Mouse (Mus musculus): ENCODE data around the gene Plcb2.

Gene Plcb2

DNA sequence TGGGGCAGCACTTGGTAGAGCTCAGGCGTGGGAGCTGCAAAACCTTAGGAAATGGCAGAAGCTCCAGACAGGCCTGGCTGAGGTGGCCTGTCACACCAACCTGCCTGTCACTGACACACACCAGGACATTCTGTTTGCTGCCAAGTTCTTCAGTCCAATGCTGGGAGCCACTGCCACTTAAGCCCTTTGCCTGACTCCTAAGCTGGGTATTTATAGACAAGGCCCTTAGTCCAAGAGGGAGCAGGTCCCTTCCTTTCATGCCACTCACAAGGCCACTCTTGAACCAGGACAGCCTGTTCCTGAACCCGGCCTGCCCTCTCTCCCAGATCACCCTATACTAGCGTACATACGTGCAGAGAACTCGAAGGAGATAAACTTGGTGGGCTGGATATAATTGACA is 11.6 kb downstream of the Plcb2 start:
- in situ Hi-C loops (cut with MboI, MseI): loop anchor here in 1 of 2 experiments (5.0 kb wide), 1 partner anchor 166 kb away; no protein-coding TSS in a partner anchor

DNA sequence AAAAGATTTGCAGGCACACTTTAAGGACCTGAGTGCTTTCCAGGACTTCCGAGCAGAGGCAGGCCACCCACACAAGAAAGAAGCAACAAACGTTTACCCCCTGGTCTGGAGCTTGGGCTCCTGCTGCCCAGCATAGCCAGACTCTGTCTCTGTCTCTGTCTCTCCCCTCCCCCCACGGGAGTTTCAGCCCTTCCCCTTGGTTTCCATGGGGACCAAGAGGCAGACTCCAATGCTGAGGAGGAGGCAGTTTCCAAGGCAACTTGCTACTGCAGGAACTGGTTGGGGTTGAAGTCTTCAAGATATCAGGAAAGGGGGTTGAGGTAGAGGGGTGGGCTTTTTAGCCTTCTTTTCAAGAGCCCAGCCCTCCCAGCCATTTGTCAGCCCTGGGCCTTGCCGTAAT is 14.0 kb downstream of the Plcb2 start:
- in situ Hi-C loops (cut with MboI, MseI): no loop called here

DNA sequence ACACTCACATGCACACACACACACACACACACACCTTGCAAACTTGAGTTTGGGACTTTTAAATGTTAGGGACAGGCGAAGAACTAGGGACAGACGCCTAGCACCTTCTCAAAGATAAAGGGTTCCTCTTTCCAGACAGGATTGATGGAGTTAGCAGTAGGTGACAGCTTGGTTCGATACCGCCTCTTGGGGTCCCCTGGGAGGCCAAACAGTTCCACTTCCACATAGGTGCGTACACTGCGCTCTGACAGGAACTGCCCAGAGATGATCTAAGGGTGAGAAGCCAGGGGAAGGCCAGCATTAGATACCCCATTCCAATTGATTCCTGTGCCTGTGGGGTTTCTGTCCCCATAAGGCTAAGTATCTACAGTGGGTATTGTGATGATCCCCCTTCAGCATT is 14.6 kb downstream of the Plcb2 start:
- in situ Hi-C loops (cut with MboI, MseI): no loop called here

DNA sequence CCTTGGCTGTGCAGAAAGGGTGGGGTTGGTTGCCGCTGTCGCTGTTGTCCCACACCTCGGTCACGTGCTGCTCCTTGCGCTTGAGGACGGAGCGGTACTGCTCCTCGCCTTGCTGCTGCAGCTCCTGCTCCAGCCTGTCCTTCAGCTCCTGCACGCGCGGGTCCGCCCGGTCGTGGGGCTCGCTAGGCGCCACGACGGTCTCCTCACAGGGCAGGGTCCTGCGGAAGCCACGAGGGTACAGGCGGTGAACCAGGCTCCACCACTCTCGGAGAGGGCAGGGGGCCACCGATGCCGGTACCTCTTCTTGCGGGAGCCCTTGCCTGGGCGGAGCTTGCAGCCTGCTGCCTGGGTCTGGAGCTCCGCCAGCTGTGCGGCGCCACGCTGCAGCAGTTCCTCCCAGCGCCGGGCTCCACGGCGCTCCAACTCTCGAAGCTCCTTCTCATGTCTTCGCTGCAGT is 17.2 kb downstream of the Plcb2 start:
- in situ Hi-C loops (cut with MboI, MseI): no loop called here

DNA sequence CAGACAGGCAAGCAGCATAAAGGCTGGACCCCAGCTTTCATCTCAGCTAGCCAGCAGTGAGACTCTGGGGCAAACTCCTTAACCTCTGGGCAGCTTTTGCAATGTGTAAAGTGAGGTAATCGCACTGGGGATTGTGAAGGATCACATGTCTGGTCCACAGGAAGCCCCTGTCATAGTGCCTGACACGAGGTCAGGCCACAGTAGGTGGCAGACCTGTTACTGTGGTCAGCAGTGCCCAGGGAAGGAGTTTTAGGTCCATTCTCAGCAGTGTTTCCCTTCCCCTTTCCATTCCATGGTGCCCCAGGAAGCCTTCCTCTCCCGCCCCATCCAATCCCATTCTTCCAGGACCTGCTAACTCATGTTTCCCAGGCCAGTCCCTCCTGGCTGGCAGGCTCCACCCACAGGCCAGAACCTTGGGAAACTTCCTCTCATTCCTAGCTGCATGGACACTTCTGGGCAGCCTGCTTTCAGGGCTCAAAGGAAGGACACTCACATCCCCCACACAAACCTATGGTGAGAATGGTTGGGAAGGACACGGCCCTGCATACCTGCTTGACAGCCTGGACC is 18.5 kb downstream of the Plcb2 start:
- in situ Hi-C loops (cut with MboI, MseI): no loop called here

DNA sequence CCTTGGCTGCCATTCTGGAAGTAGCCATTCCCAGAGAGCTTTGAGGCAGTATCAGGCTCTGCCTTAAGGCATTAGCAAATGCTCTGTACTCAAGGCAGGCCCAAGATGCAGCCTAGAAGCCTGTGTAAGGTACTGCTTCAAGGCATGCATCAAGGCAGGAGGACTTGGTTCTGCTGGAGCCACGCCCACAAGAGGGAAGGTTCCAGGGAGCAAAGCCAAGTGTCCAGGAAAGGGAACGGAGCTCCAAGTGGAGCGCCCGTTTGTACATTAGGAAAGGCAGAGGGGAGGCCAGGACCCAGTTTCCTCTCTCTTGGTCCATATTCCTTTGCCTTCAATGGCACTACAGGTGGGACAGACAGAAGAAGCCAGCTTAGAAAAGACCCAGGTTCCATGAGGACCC is 19.8 kb downstream of the Plcb2 start:
- in situ Hi-C loops (cut with MboI, MseI): no loop called here

DNA sequence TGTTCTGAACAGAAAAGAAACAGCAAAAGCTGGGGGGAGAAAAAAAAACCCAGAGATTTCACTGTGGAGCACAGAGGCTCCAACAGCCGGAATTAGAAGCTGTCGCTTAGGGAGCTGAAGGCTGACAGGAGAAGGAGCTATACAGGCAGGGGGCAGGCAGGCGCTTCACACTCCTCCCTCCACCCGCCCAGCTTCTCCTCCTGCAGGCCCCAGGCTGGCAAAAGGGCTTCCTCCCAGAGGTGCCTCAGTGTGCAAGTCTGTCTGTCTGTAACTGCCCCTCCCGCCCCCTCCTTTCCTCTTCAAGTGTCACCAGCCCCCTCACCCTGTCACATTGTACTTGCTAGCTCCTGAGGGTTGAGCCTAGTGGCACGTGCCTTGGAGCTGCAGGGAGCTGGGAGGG is 21.8 kb downstream of the Plcb2 start:
- in situ Hi-C loops (cut with MboI, MseI): no loop called here

DNA sequence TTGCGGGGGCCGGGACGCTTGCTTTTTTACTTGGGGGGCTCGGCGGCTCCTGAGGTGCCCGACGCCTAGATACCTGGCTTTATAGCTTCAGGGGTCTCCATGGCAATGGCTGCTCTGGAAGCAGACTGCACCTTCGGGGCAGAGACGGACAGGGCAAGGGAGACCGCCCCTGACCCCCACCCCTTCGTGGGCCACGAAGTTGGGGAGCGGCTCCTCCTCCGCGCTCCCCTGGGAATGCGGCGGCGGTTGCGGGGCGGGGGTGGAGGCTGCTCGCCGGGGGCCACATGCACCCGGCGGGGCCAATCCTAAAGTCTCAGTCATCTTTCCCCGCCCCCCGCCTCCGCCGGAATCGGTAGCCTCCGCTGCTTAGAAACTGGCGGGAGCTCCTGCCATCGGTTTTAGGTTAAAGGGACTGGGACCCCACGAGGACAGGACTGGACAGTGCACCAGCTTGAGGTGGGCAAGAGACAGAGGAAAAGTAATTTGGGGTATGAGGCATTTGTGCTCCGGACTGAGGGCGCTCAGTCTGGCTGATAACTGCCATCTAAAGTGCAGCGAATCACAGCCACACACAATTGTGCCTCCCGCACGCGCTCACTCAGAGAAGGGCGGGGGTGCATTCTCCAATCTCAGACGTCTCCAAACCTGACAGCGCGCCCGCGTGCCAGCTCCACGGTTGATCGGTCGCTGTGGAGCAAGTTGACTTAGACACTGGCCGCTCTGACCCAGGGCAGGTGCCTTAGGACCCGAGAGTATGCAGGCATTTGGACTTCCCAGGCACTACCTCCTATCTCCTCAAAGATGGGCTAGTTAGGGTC is 24.1 kb downstream of the Plcb2 start, which contains the start of gene Ankrd63:
Gene Ankrd63, minus strand, starts transcription at position 51 of the 818 bp plus-strand sequence.
- in situ Hi-C loops (cut with MboI, MseI): no loop called here

DNA sequence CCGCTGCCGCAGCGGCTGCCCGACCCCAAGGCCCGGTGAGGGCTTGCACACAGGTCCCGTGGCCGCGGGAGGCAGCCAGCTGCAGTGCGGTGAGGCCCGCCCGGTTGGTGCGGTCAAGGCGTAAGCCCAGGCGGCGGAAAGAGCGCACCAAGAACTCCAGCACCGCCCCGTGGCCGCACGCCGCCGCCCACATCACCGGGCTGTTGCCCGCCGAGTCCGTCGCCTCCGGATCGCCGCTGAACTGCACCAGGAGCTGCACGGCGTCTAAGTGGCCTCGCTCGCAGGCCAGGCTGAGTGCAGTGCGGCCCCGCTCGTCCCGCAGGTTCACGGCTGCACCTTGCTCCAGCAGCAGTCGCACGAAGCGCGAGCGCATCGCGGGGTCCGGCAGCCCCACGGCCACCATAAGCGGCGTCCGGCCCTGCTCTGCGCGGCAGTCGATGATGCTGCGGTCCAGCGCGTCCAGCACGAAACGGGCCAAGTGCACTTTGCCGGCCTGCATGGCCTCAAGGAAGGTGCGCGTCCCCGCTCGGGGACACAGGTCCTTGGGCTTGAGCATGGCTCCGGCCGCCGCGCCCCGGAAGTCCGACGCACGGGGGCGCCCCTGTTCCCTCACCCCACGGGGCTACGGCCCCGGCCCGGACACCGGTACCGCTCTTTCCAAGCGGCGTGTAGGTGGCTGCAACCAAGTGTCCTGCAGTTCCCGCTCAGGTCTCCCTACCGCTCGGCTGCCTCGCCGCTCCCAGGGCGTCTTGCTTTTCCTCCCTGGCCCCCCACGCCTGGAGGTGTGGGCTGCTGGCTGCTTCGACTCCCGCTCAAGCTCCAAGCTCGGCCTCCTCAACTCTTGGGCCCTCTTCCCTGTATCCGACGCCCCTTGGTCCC is 25.1 kb downstream of the Plcb2 start:
- in situ Hi-C loops (cut with MboI, MseI): no loop called here

DNA sequence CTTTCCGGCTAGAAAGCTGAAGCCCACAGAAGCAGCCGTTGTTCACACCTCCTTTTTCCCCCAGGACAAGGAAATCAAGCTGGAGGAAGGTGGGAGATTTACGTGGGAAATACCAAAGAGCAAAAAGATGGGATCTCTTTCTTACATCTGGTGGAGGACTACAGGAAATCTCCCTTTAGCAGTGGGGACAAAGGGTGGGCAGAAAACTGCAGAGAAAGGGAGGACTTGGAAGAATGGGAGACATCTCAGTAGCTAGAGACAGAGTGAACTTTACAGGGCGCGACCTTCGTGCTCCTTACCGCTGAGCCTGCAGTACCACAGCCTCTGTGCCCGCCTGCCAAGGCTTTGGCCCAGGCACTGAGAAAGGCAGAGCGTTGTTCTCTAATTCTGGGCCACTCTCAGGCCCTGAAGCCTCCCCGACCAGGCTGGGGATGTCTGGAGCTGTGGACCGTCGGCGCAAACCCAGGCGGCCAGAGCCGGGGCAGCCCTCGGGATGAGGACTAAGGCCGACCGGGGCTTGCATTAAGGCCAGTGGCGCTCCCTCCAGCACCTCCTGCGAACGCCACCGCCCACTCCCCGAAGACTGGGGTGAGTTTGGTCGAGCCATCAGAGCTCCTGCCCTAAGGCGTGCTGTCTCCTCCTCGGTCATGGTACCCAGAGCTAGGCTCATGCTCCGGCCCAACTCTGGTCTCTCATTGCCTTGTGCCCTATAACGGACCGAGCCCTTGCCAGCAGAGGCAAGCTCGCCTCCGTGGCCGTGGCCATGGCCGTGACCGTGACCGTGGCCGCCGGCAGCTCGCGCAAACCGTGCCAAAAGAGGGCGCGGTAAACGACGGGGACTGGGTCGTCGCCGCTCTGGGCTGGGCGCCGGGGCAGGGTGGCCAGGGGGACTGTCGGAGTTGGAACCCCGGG is 26.0 kb downstream of the Plcb2 start:
- in situ Hi-C loops (cut with MboI, MseI): no loop called here

DNA sequence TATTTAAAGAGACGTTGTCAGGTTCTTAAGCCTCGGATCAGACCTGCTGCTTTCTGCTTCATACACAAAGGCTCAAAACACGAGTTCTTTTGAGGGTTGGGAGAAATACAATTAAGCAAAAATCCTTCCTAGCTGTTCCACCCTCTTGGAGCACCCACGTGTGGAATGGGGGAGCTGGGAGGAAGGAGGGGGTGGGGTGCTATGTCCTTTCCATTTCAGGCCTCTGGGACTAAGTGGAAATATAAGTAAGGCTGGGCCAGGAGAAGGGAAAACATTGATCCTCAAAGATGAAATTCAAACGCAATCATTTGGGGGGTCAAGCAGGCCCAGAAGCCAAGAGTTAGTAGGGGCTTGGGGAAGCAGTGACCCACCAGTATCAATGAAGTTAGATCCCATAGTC is 27.1 kb downstream of the Plcb2 start:
- in situ Hi-C loops (cut with MboI, MseI): no loop called here

DNA sequence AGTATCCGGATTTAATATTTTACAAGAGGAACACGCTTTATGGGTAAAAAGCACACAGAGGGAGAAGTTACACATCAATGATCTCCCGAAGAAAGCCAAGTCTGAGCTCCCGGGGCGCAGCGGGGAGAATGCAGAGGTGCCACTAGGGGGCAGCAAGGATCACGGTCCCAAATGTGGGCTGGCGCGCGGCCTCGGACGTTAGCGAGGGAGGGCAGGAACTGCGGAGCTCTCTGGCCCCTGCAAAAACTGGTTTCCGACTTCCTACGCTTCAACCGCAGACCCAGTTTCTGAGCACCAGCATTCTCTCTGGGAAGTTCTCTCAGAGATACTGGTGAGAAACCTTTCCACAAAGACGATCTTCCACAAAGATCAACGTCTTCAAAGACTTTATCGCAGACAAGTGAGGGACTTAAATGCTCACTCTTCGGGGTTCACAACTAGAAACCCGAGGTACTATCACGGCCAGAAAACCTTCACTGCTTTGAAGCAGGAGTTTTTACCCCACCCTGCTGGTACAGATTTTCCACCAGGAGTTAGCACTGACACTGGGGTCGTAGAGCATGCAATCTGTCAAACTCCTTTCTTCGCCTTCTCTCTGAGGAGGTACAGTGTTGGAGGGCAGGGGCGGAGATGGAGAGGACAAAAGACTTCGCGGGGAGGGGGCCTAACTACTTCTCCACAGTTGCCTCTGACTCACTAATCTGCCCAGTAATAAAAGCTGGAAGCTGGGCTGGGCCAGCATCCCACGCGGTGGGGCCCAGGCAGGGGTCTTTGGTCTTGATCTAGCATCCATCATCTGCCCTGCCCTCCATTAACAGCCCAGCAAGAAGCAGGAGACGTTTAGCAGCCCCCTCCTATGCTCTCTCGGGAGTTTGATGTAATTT is 27.8 kb downstream of the Plcb2 start:
- in situ Hi-C loops (cut with MboI, MseI): no loop called here

DNA sequence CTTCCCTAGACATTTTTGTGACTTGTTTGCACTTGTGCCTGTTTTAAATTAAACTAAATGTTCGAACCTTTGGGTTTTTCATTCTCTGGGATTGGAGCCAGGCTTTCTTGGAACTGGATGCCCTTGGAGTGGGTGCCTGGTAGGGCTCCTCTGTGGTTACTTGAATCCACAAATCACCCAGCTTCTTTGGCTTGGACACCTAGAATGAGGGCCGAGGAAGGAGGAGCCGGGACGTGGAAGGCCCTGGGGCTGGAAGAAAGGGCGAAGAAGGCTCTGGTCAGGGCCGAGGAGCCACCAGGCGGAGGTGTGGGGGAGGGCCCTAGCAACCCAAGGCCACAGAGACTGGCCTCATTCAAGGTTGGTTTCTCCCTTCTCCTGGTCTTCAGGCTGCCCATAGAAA is 30.3 kb downstream of the Plcb2 start:
- in situ Hi-C loops (cut with MboI, MseI): no loop called here

DNA sequence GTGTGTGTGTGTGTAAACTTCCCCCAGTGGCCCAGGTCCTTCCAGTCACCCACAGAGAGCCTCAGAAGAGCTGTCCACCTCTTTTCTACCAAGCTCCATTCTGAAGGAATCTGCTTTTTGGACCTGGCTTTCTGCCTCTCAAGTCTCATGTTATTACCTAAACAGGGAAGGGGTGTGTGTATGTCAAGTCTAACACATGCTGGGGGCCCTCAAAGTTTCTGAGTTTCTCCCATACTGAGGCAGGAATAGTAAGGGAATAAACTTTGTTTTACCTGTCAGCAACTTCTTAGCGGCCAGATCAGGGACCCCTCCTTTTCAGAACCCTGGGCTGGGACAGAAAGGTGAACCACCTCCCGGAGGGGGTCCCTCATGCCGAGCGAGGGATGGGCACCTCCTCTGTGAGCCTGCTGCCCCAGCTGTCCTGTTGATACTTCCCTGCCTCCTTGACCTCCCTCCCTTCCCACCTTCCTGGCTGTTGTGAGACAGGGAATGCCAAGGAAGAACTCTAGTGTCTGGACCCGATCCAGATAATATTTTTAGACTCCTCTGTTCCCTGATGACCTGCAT is 30.8 kb downstream of the Plcb2 start:
- in situ Hi-C loops (cut with MboI, MseI): no loop called here

DNA sequence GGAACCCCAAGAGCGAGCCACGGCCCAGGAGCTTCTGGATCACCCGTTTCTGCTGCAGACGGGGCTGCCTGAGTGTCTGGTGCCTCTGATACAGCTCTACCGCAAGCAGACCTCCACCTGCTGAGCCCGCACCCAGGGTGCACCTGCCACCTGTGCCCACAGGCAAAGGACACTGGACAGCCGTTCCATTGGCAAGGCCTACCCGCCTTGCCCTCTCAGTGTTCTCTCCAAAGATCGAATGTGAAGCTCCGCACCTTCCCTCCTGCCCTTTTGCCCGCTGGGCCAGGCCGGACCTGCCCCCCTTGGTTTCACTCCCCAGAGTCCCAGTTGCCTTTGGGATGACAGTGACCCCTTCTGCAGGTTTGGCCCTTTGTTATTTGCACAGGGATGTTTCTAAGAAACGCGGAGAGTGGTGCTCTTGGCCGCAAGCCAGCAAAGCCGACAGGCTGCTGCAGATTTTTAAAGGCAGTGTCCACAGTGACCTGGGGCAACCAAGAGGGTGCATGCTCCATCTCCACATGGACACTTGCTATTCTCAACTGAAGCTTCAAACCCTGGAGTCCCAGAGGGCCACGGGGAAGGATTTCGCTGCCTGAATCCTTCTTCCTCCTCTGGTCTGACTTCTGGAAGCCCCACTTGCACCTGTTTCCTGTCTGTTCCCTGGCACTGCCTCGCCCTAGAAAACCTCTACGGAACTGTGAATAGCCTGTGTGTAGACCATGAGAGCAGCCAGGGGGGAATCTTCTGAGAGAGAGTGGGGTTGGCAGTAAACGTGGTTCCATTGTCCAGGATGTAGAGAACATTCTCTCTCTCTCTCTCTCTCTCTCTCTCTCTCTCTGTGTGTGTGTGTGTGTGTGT is 31.6 kb downstream of the Plcb2 start:
- in situ Hi-C loops (cut with MboI, MseI): no loop called here

DNA sequence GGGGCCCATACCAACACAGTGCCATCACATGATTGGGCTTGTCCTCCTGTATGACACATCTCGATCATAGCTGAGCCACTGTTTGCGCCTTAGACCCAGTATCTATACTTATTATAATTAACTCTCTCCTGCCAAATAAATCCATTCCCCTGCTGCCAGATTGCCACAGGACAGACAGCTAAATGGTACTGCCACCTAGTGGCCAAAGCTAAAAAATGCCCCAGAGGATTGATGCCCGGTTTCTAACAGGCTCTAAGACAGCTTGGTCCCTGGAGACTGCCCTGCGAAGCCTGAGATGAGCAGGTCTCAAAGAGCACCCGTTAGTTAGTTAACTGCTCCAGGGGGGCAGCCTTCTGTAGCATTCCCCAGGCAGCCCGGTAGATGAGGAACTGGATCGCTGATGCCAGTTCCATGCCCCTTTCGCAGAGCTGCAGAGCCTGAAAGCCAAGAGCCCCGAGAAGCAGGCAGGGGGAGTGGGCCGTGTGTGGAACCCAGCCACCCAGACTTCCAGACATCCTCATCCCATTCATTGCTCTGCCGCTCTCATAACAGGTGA is 32.5 kb downstream of the Plcb2 start:
- in situ Hi-C loops (cut with MboI, MseI): no loop called here

DNA sequence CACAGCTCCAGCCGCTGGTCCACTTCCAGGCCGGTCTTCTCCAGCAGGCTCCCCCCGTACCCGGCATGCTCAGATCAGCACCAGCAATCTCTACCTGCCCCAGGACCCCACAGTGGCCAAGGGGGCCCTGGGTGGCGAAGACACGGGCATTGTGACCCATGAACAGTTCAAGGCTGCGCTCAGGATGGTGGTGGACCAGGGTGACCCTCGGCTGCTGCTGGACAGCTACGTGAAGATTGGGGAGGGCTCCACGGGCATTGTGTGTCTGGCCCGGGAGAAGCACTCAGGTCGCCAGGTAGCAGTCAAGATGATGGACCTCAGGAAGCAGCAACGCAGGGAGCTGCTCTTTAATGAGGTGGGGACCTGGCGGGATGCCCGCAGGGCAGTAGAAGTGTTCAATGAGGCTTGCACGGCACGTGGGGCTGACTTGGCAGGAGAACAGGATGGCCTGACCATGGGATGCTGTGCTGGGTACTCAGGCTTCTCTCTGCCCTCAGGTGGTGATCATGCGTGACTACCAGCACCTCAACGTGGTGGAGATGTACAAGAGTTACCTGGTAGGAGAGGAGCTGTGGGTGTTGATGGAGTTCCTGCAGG is 34.8 kb downstream of the Plcb2 start:
- in situ Hi-C loops (cut with MboI, MseI): loop anchor here in 1 of 2 experiments (5.0 kb wide), 1 partner anchor 56 kb away; no protein-coding TSS in a partner anchor

DNA sequence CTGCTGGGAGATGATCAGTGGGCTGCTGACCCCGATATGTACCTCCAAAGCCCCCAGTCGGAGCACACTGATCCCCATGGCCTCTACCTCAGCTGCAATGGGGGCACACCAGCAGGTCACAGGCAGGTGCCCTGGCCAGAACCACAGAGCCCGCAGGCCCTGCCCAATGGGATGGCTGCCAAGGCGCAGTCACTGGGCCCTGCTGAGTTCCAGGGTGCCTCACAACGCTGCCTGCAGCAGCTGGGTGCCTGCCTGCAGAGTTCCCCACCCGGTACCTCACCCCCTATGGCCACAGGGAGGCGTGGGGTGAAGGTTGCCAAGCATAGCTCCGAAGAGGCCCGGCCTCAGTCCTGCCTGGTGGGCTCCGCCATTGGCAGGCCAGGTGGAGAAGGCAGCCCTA is 38.4 kb downstream of the Plcb2 start:
- in situ Hi-C loops (cut with MboI, MseI): loop anchor here (5.0 to 10.0 kb wide), 2 partner anchors 53 to 1605 kb away; no protein-coding TSS in a partner anchor

Data from T-helper 17 cell (primary cell).